Mouse (Mus musculus) C2C12 (cell line): Measurements from ENCODE around the gene Grhpr. TPM values are rescaled to one million over a fixed set of nuclear protein-coding genes. Genes with fewer than 3 reads are reported as not detected.
"Not testable (repeated sequence)": the region's sequence is repeated elsewhere in the genome, so short reads cannot be mapped to it uniquely, and the experiment has no call there.

Experiments used
- H3K27me3 ChIP-seq: one replicate; pipeline ENCODE4 v1.6.1; 2011; ENCODE audit not compliant: control insufficient read depth, insufficient read depth, insufficient read length
- H3K36me3 ChIP-seq: one replicate; pipeline ENCODE4 v1.6.1; 2011; ENCODE audit not compliant: control insufficient read depth, insufficient read depth
- H3K4me3 ChIP-seq: one replicate; pipeline ENCODE4 v1.5.1; 2011; ENCODE audit warnings: mild to moderate bottlenecking, control low read depth; ENCODE audit not compliant: poor library complexity, insufficient read depth, severe bottlenecking
- H3K79me2 ChIP-seq: one replicate; pipeline ENCODE4 v1.6.1; 2011; ENCODE audit not compliant: control insufficient read depth, insufficient read depth
- H3K79me3 ChIP-seq: one replicate; pipeline ENCODE4 v1.6.1; 2011; ENCODE audit warnings: low read depth, control low read depth
- H3ac ChIP-seq: one replicate; pipeline ENCODE3; 2011; ENCODE audit warnings: low read depth; ENCODE audit not compliant: control insufficient read depth, insufficient read length
- CEBPB ChIP-seq: IDR thresholded peaks from one replicate; pipeline ENCODE4 v1.6.1; 2011; ENCODE audit warnings: low read depth, mild to moderate bottlenecking, control low read depth, moderate library complexity
- CTCF ChIP-seq: IDR thresholded peaks from one replicate; pipeline ENCODE4 v1.5.1; 2011; ENCODE audit not compliant: control insufficient read depth, insufficient read depth, insufficient read length
- FOSL1 ChIP-seq: IDR thresholded peaks from one replicate; pipeline ENCODE4 v1.8.0; 2011; ENCODE audit warnings: mild to moderate bottlenecking, low read length; ENCODE audit not compliant: poor library complexity, insufficient read depth, severe bottlenecking
- MAX ChIP-seq: IDR thresholded peaks from one replicate; pipeline ENCODE4 v1.6.1; 2011; ENCODE audit warnings: mild to moderate bottlenecking, control low read depth
- MYOD1 ChIP-seq: IDR thresholded peaks from one replicate; pipeline ENCODE4 v1.6.1; 2011; ENCODE audit warnings: low read depth; ENCODE audit not compliant: control insufficient read depth, insufficient read length
- MYOG ChIP-seq: IDR thresholded peaks from one replicate; pipeline ENCODE4 v1.6.1; 2011; ENCODE audit not compliant: control insufficient read depth, insufficient read length; ENCODE audit errors: extremely low read depth
- USF1 ChIP-seq: IDR thresholded peaks from one replicate; pipeline ENCODE4 v1.6.1; 2011; ENCODE audit warnings: low read depth, mild to moderate bottlenecking, control low read depth, moderate library complexity
- polyA plus RNA-seq: library from polyadenylated mRNA; unstranded; fragments of >200 nt; fragmentation: generic; extraction: Trizol; gene quantifications from one replicate; pipeline ENCODE4 v1.2.1, GENCODE M21; 2012; ENCODE audit warnings: missing spikeins

Grhpr gene
- polyA plus RNA-seq, 1 experiment = 24.0 TPM

DNA sequence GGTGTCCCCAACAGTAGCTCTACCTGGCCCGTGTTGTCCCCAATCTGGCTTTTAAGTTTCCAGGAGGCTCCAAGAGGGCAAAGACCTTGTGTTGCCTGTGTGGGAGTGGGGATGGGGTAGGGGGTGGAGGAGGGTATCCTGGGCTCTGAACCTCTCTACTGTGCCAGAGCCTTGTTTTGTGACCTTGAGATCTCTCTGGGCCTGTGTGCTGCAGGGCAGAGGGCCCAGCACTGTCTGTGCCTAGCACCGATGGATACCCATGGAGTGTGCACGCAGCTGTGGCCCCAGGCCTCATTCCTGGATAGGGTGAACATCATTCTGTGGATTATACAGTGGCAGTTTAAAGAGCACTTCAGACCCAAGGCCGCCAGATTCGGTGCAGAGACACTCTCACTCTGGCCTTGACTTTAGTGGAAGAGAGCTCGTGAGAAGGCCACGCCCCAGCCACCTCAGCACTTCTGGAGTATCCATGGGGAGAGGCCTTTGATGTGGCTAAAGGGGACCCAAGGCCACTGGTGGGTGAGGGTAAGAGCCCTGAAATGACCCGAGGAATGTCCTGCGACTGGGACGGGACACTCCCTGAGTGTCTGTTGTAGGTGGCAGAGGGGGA is 2.0 kb downstream of the Grhpr start:
- no peaks in the 10 kb centered on the region for H3K27me3 ChIP-seq
- no peak overlapping the region for H3K4me3 ChIP-seq
- H3K36me3 ChIP-seq = no peaks in the 10 kb centered on the region
- no peaks in the 10 kb centered on the region for H3K79me2 ChIP-seq
- H3ac ChIP-seq = no peak overlapping the region
- TF ChIP-seq USF1 (no peak), MAX (no peak), MYOG (no peak), FOSL1 (no peak), MYOD1 (no peak), CEBPB (no peak), CTCF (no peak)
- H3K79me3 ChIP-seq = no peaks in the 10 kb centered on the region

DNA sequence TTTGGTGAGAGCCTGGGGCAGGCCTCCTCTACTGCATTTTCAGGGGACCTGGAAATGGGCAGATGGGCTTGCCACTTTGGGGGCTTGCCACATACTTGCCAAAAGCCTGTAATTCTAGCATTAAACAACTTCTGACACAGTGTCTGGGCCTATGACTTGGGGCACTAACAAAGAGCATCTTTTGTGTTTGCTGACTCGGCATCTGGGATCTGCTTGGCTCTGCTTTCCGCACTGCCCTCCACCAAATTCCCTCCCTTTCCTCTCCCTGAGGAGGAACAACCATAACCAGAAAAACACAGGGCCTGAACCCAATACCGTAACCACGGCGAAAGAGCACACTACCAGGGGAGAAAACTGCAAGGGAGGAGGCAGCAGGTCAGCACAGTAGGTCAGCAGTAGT is 9.4 kb downstream of the Grhpr start:
- Histone ChIP-seq H3K27me3 (no peaks in the 10 kb centered on the region), H3K79me2 (no peaks in the 10 kb centered on the region), H3K4me3 (no peak overlapping the region), H3ac (no peak overlapping the region), H3K79me3 (no peaks in the 10 kb centered on the region), H3K36me3 (peaks cover 3% of the 10 kb centered on the region)
- no peak for TF ChIP-seq MYOD1
- no peak for TF ChIP-seq USF1
- no peak for TF ChIP-seq CEBPB
- no peak for TF ChIP-seq CTCF
- TF ChIP-seq FOSL1 = no peak
- TF ChIP-seq MYOG = no peak

DNA sequence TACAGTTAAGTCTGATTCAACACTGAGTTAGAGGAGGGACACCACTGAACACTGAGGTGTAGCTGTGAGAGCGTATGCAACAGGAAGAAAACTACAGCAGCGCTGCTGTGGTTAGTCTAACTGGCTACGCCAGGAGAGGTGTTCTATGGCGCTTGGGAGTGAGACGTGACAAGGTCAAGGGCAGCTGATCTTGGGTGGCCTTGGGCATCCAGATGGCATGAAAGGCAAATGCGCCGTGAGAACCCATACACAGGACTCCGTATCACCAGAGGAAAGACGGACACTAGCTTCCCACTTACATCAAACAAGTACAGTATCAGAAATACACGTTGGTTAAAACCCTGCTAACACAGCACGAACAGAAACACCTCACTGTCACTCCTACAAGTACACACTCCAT is 11.1 kb downstream of the Grhpr start:
- H3K36me3 ChIP-seq, H3ac ChIP-seq, H3K4me3 ChIP-seq, H3K79me3 ChIP-seq, H3K79me2 ChIP-seq, H3K27me3 ChIP-seq: not testable (repeated sequence)

DNA sequence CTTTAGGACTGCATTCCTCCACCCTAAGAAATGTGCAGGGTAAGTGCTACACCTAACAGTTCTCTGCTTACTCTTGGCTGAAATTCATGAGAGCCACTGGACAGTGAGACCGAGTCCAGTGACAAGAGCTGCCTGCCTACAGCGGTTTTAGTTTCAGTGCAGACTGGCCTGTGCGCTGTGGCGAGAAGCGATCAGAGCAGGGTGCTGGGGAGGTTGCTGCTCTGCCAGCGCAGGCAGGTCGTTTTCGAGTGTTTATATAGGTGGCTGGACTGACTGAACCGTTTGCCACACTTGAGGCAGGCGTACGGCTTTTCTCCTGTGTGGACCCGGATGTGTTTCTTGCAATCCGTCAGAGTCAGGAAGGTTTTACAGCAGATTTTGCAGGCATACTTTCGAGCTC is 12.0 kb downstream of the Grhpr start:
- not testable (repeated sequence) for H3ac ChIP-seq, H3K27me3 ChIP-seq, H3K79me3 ChIP-seq, H3K36me3 ChIP-seq, H3K79me2 ChIP-seq, H3K4me3 ChIP-seq

DNA sequence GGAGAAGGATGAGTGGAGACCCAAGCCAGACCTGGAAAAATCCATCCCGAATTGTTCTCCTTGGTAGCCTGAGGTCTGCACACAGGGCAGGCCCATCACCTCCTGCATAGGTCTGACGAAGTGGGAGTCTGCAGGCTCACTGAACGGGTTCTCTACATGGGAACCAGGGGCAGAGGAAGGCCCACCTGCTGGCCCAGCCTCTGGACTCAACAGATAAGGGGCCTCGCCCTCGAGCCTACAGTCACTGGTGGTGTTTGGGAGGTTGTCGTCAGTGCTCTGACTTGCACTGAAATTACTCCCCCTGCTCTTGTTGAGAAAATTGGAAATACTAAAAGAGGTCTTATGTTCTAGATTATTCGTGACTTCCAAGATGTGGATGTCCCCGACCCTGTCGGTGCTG is 12.7 kb downstream of the Grhpr start:
- TF ChIP-seq CTCF (no peak), FOSL1 (no peak), CEBPB (no peak), MYOD1 (no peak), USF1 (no peak), MAX (no peak), MYOG (no peak)
- Histone ChIP-seq H3K36me3 (peaks cover 3% of the 10 kb centered on the region), H3K4me3 (no peak overlapping the region), H3K79me3 (no peaks in the 10 kb centered on the region), H3ac (no peak overlapping the region), H3K79me2 (no peaks in the 10 kb centered on the region), H3K27me3 (no peaks in the 10 kb centered on the region)

DNA sequence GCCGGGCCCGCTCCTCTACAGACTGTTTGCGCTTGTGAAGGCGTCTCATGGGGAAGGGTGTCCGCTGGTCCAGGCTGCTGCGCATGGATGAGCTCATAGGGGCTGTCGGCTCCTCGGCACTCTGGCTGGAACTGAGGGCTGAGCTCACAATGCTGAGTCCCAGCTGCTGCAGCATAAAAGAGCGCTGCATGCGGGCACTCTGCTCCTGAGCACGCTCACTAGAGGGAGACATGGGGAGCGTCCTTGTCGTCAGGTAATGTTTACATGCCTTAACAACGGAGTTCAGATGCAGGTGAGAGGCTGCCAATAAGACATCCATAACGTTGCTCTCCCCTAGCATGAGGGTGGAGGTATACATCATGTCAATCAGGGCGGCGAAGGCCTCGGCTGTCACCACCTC is 13.6 kb downstream of the Grhpr start:
- no peaks in the 10 kb centered on the region for H3K36me3 ChIP-seq
- no peak overlapping the region for H3K4me3 ChIP-seq
- H3K27me3 ChIP-seq = no peaks in the 10 kb centered on the region
- TF ChIP-seq FOSL1 (no peak), CEBPB (no peak)
- peaks cover 2% of the 10 kb centered on the region for H3K79me3 ChIP-seq
- H3ac ChIP-seq = no peak overlapping the region
- H3K79me2 ChIP-seq = no peaks in the 10 kb centered on the region

DNA sequence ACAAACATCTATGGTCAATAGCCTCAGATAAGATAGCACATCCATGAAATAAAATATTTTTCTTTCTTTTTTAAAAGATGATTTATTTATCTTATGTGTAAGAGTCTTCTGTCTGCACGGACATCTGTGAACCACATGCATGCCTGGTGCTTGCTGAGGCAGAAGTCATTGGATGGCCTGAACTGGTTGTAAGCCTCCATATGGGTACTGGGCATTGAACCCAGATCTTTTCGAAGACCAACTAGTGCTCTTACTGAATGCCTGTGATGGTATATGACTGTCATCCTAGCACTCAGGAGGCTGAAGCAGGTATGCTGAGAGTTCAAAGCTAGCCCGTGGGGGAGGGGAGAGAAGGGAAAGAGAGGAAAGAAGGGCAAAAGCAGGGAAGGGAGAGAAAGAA is 16.9 kb downstream of the Grhpr start:
- no peak overlapping the region for H3K4me3 ChIP-seq
- no peaks in the 10 kb centered on the region for H3K36me3 ChIP-seq
- no peak overlapping the region for H3ac ChIP-seq
- no peak for TF ChIP-seq MYOD1
- no peak for TF ChIP-seq USF1
- TF ChIP-seq MYOG = no peak
- TF ChIP-seq CTCF = no peak
- no peak for TF ChIP-seq FOSL1
- TF ChIP-seq MAX = no peak
- TF ChIP-seq CEBPB = no peak
- peaks cover 2% of the 10 kb centered on the region for H3K79me3 ChIP-seq
- H3K79me2 ChIP-seq = no peaks in the 10 kb centered on the region
- no peaks in the 10 kb centered on the region for H3K27me3 ChIP-seq
